Mouse (Mus musculus) liver, postnatal 0 days (tissue): ENCODE results near the gene Wnt2b. TPM values are rescaled to one million over a fixed set of nuclear protein-coding genes. Genes with fewer than 3 reads are reported as not detected.

Experiments
- ATAC-seq: fragments of 200-750 bp; cut with Nextera tagmentation; 2 replicates; pipeline ENCODE4 v1.8.0; 2017; ENCODE audit warnings: mild to moderate bottlenecking, moderate library complexity
- DNase-seq: peaks from one replicate; pipeline ENCODE4 v3.0.0-alpha.2; 2016
- H3K27ac ChIP-seq: fragments of 300-500 bp; sonication (generic); 2 replicates; pipeline ENCODE4 v1.5.1; 2014; ENCODE audit warnings: antibody characterized with exemption, moderate library complexity, mild to moderate bottlenecking, low read depth
- H3K27me3 ChIP-seq: fragments of 300-500 bp; sonication (generic); 2 replicates; pipeline ENCODE4 v1.6.1; 2014; ENCODE audit warnings: low read length, control low read depth, mixed read lengths; ENCODE audit not compliant: insufficient read depth
- H3K36me3 ChIP-seq: fragments of 300-500 bp; sonication (generic); replicated peaks from 2 replicates; pipeline ENCODE4 v1.6.1; 2014; ENCODE audit warnings: mild to moderate bottlenecking, control low read depth, low read length, moderate library complexity, mixed read lengths; ENCODE audit not compliant: insufficient read depth
- H3K4me1 ChIP-seq: fragments of 300-500 bp; sonication (generic); 2 replicates; pipeline ENCODE4 v1.6.1; 2014; ENCODE audit warnings: antibody characterized with exemption, mild to moderate bottlenecking, control low read depth; ENCODE audit not compliant: insufficient read depth
- H3K4me2 ChIP-seq: fragments of 300-500 bp; sonication (generic); 2 replicates; pipeline ENCODE4 v1.6.1; 2014; ENCODE audit warnings: low read depth, mild to moderate bottlenecking, low read length, moderate library complexity, mixed read lengths
- H3K4me3 ChIP-seq: fragments of 300-500 bp; sonication (generic); 2 replicates; pipeline ENCODE4 v1.5.1; 2014; ENCODE audit warnings: low read depth, low read length
- H3K9ac ChIP-seq: fragments of 300-500 bp; sonication (generic); replicated peaks from 2 replicates; pipeline ENCODE4 v1.6.1; 2014; ENCODE audit warnings: mild to moderate bottlenecking, moderate library complexity
- H3K9me3 ChIP-seq: fragments of 300-500 bp; sonication (generic); 2 replicates; pipeline ENCODE4 v1.6.1; 2016; ENCODE audit warnings: mild to moderate bottlenecking, control low read depth, low read length, mixed read lengths
- CTCF ChIP-seq: sonication (generic); IDR thresholded peaks from 2 replicates; pipeline ENCODE4 v1.5.1; 2016; ENCODE audit warnings: antibody characterized with exemption, low read depth
- EP300 ChIP-seq: IDR thresholded peaks from 2 replicates; pipeline ENCODE4 v1.6.1; 2016; ENCODE audit warnings: antibody characterized with exemption, low read depth, mild to moderate bottlenecking
- WGBS: fragments of 180-500 bp; shearing (Covaris S2); extraction: QIAGEN DNeasy Blood & Tissue Kit; methylation state at CpG from one replicate; pipeline ENCODE4 v1.1.7; 2014; ENCODE audit not compliant: insufficient replicate concordance; 5-methylcytosine and 5-hydroxymethylcytosine counted together
- polyA plus RNA-seq: library from polyadenylated mRNA; unstranded; fragments of >200 nt; fragmentation: Nextera tagmentation; extraction: Ambion mirVana; gene quantifications from 2 replicates; pipeline ENCODE4 v1.2.1, GENCODE M21; 2015

Gene Wnt2b
- polyA plus RNA-seq, 1 experiment from 2014 or later, result 0.09 TPM

DNA sequence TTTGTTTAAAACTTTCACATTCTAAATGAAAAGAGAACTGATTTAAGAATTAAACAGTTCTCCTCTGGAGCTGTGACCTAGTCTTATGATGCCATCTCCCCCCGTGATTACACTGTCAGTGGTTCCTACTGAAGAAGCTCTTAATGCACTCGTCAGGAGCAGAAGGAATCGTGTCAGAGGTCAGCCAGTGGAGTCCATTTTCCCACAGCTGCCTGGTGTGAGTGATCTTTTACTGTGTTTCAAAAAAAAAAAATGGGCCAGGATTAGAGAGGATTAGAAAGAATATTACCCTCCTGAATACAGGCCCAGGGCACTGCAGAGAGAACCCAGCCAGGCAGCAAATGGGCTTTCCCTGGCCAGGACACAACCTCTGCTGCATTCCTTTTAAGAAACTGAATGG lies 46.7 kb downstream of the Wnt2b start:
- Histone ChIP-seq H3K4me2 (no peak overlapping the region), H3K4me1 (no peaks in the 10 kb centered on the region), H3K9ac (no peak overlapping the region), H3K27ac (no peak overlapping the region), H3K27me3 (no peaks in the 10 kb centered on the region), H3K36me3 (peaks cover 7% of the 10 kb centered on the region; the same call in 1 of the 2 replicates), H3K4me3 (no peak overlapping the region), H3K9me3 (no peaks in the 10 kb centered on the region)
- TF ChIP-seq CTCF, result no peak
- TF ChIP-seq EP300, result no peak
- ATAC-seq, result no peak
- 61% methylated on average over 3 of the region's 3 CpGs for whole genome bisulfite sequencing
- no peak for DNase-seq

DNA sequence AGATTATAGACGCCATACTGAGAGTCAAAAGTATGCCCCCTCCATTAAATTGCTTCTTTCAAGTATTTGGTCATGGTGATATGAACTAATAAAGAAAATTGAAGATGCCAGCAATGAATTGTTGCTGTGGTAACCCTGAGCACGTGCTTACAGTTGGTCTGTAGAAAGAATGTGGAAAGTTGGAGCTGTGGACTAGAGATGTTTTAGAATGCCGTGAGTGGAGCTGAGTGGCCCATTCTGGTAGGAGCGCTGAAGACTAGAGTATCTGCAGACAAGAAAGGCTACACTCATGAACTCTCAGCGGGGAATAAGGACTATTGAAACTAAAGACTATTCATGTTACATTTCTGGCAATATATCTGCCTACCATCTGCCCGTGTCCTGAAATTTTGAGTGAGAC lies 52.5 kb downstream of the Wnt2b start:
- no peaks in the 10 kb centered on the region for H3K9me3 ChIP-seq
- no peak for ATAC-seq
- no peak overlapping the region for H3K4me2 ChIP-seq

GRCm38 (mm10) chr3:104906007-104906406 lies 55.7 kb downstream of the Wnt2b start:
- H3K4me2 ChIP-seq, result no peak overlapping the region
- H3K27me3 ChIP-seq, result no peaks in the 10 kb centered on the region
- 85% methylated on average over 3 of the region's 3 CpGs for WGBS
- H3K9ac ChIP-seq, result no peak overlapping the region
- no peak overlapping the region for H3K27ac ChIP-seq
- no peak for TF ChIP-seq EP300
- no peak for TF ChIP-seq CTCF
- H3K4me1 ChIP-seq, result no peaks in the 10 kb centered on the region
- DNase-seq (no peak), ATAC-seq (no peak)
- H3K36me3 ChIP-seq, result peaks cover 19% of the 10 kb centered on the region; the same call in 1 of the 2 replicates
- no peak overlapping the region for H3K4me3 ChIP-seq
- no peaks in the 10 kb centered on the region for H3K9me3 ChIP-seq

More for the DNA sequence above, 52.5 kb downstream of the Wnt2b start:
- TF ChIP-seq EP300, result no peak
- TF ChIP-seq CTCF, result no peak
- Histone ChIP-seq H3K36me3 (peaks cover 15% of the 10 kb centered on the region; the same call in 1 of the 2 replicates), H3K4me3 (no peak overlapping the region), H3K9ac (no peak overlapping the region), H3K27ac (no peak overlapping the region), H3K27me3 (no peaks in the 10 kb centered on the region), H3K4me1 (no peaks in the 10 kb centered on the region)
- WGBS, result 88% methylated on average over 6 of the region's 6 CpGs
- DNase-seq, result no peak

DNA sequence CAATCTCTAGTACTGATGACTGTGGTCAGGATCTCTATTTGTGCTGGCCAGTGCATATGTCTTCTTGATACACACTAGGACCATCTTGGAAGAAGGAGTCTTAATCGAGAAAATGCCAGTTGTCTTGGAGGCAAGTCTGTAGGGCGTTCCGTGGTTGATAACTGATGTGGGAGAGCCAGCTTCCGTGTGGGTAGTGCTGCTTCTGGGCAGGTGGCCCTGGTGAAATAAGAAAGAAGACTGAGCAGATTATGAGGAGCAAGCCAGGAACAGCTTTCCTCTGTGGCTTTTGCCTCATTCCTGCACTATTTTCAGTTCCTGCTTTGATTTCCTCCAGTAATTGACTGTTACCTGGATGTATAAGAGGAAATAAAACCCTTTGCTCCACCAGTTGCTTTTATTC lies 56.3 kb downstream of the Wnt2b start:
- no peaks in the 10 kb centered on the region for H3K27me3 ChIP-seq
- no peaks in the 10 kb centered on the region for H3K4me1 ChIP-seq
- TF ChIP-seq EP300 (no peak), CTCF (no peak)
- H3K9ac ChIP-seq, result no peak overlapping the region
- no peaks in the 10 kb centered on the region for H3K9me3 ChIP-seq
- H3K27ac ChIP-seq, result no peak overlapping the region
- no peak overlapping the region for H3K4me3 ChIP-seq
- no peak for DNase-seq
- 83% methylated on average over 4 of the region's 4 CpGs for WGBS
- H3K36me3 ChIP-seq, result peaks cover 16% of the 10 kb centered on the region; the same call in 1 of the 2 replicates
- no peak overlapping the region for H3K4me2 ChIP-seq
- ATAC-seq, result no peak

DNA sequence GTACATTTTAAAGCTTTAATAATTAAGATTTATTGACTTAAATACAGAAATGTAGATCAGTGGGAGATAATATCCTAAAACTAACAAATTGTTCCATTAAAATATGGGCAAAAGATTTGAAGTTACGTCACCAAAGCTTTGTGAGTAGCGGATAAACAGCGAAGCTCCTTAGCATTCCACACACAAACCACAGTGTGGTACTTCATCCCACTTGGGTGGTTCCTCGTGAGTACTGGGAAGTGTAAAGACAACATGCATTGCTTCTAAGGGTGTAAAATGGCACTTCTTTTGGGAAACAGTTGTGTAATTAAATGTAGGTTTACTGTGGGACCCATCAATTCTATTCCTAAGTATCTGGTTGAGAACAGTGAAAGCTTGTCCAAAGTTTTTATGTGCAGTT lies 60.6 kb downstream of the Wnt2b start:
- no peaks in the 10 kb centered on the region for H3K9me3 ChIP-seq
- H3K9ac ChIP-seq, result no peak overlapping the region
- H3K4me2 ChIP-seq, result no peak overlapping the region
- DNase-seq (no peak), ATAC-seq (no peak)
- TF ChIP-seq EP300 (no peak), CTCF (no peak)
- H3K27me3 ChIP-seq, result no peaks in the 10 kb centered on the region
- WGBS, result 86% methylated on average over 4 of the region's 4 CpGs
- H3K4me1 ChIP-seq, result no peaks in the 10 kb centered on the region
- H3K4me3 ChIP-seq, result no peak overlapping the region
- no peak overlapping the region for H3K27ac ChIP-seq
- H3K36me3 ChIP-seq, result peaks cover 24% of the 10 kb centered on the region

DNA sequence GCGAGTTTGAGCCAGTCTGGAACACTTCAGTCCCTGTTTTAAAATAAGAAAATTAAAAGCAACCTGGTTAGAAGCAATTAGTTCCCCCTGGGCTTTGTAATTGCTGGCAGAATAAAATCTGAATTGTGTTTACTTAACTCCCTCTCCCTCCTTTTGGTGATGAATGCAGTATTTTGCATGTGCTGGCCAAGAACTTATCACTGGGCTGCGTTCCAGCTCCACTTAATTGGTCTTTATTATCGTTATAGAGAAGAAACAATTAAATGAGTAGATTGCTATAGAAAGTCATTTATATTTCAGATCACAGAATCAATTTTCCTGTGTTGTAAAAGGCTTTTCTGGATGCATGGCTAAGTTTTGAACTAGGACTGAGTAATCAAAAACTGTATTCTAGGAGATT lies 65.6 kb downstream of the Wnt2b start:
- no peak overlapping the region for H3K4me2 ChIP-seq
- H3K36me3 ChIP-seq, result peaks cover 24% of the 10 kb centered on the region
- WGBS, result 84% methylated on average over 3 of the region's 3 CpGs
- H3K27me3 ChIP-seq, result no peaks in the 10 kb centered on the region
- H3K27ac ChIP-seq, result no peak overlapping the region
- TF ChIP-seq CTCF (no peak), EP300 (no peak)
- no peaks in the 10 kb centered on the region for H3K4me1 ChIP-seq
- H3K9me3 ChIP-seq, result no peaks in the 10 kb centered on the region
- no peak overlapping the region for H3K4me3 ChIP-seq
- no peak overlapping the region for H3K9ac ChIP-seq
- no peak for ATAC-seq
- DNase-seq, result no peak

Other genes starting within 250 kb of the Wnt2b start
- 0.30 and 0.31 TPM in 2 replicates for gene Ppm1j, start 180.9 kb downstream of the Wnt2b start, polyA plus RNA-seq
- gene Fam19a3, start 180.1 kb downstream of the Wnt2b start, polyA plus RNA-seq, result 0.02 TPM in 1 of 2 replicates, not detected in the other
- 37.0 and 38.1 TPM in 2 replicates for gene Rhoc, start 173.5 kb downstream of the Wnt2b start, polyA plus RNA-seq
- gene Mov10, start 143.4 kb downstream of the Wnt2b start, polyA plus RNA-seq, result 36.1 and 37.3 TPM in 2 replicates
- 15.8 and 16.4 TPM in 2 replicates for gene St7l, start 97.9 kb downstream of the Wnt2b start, polyA plus RNA-seq
- gene Capza1, start 97.4 kb downstream of the Wnt2b start, polyA plus RNA-seq, result 44.1 and 50.9 TPM in 2 replicates
- gene Cttnbp2nl, start 91.2 kb upstream of the Wnt2b start, polyA plus RNA-seq, result 2.2 and 4.2 TPM in 2 replicates
- not detected in 2 replicates for gene 4930564D02Rik, start 104.9 kb upstream of the Wnt2b start, polyA plus RNA-seq